Mouse (Mus musculus) liver, embryonic 14 days (tissue): Measurements from ENCODE around the gene Fgf12. TPM values are rescaled to one million over a fixed set of nuclear protein-coding genes. Genes with fewer than 3 reads are reported as not detected.

ENCODE experiments used
- polyA plus RNA-seq: library from polyadenylated mRNA; depleted of rRNA; stranded (reverse); fragments of >200 nt; gene quantifications from 2 replicates; pipeline ENCODE4 v1.2.3, GENCODE M21; 2012; rRNA removed

The Fgf12 gene
- 0.02 and 0.07 TPM in 2 replicates for polyA plus RNA-seq

GRCm38 (mm10) chr16:28752638-28753118 lies at the start of gene Fgf12:
Gene Fgf12 (minus strand): TSS chr16:28753068.

Other genes starting within 250 kb of the Fgf12 start
- gene Mb21d2, start 176.6 kb upstream of the Fgf12 start, polyA plus RNA-seq: 1.0 and 1.1 TPM in 2 replicates